Mouse (Mus musculus) ES-Bruce4 (cell line): Measurements from ENCODE around the gene Xlr4b. TPM values are rescaled to one million over a fixed set of nuclear protein-coding genes. Genes with fewer than 3 reads are reported as not detected.
"Not testable (repeated sequence)": the region's sequence is repeated elsewhere in the genome, so short reads cannot be mapped to it uniquely, and the experiment has no call there.

Source experiments
- H3K27ac ChIP-seq: 2 replicates; pipeline ENCODE4 v1.5.1; 2012; ENCODE audit warnings: low read length, inconsistent platforms; ENCODE audit not compliant: insufficient read depth
- H3K27me3 ChIP-seq: 2 replicates; pipeline ENCODE4 v1.6.1; 2012; ENCODE audit warnings: mild to moderate bottlenecking, low read length, inconsistent platforms; ENCODE audit not compliant: control insufficient read depth, poor library complexity, insufficient read depth, severe bottlenecking
- H3K36me3 ChIP-seq: 2 replicates; pipeline ENCODE4 v1.6.1; 2012; ENCODE audit warnings: inconsistent platforms, mild to moderate bottlenecking, low read length, moderate library complexity; ENCODE audit not compliant: control insufficient read depth, poor library complexity, insufficient read depth, severe bottlenecking
- H3K4me1 ChIP-seq: one replicate; pipeline ENCODE4 v1.8.1; 2011; ENCODE audit warnings: low read length; ENCODE audit not compliant: control insufficient read depth, insufficient read depth
- H3K4me3 ChIP-seq: 2 replicates; pipeline ENCODE4 v1.5.1; 2011; ENCODE audit warnings: low read depth, mild to moderate bottlenecking, low read length
- H3K9ac ChIP-seq: 2 replicates; pipeline ENCODE4 v1.6.1; 2012; ENCODE audit warnings: low read depth, mild to moderate bottlenecking, inconsistent platforms; ENCODE audit not compliant: poor library complexity, severe bottlenecking
- H3K9me3 ChIP-seq: replicated peaks from 2 replicates; pipeline ENCODE4 v1.6.1; 2012; ENCODE audit warnings: mild to moderate bottlenecking, low read length, inconsistent platforms; ENCODE audit not compliant: control insufficient read depth, poor library complexity, insufficient read depth, severe bottlenecking
- CTCF ChIP-seq: IDR thresholded peaks from one replicate; pipeline ENCODE4 v1.8.1; 2011; ENCODE audit warnings: low read depth, low read length
- EP300 ChIP-seq: IDR thresholded peaks from 2 replicates; pipeline ENCODE4 v1.6.1; 2011; ENCODE audit warnings: low read depth, low read length; ENCODE audit not compliant: insufficient read depth
- POLR2A ChIP-seq: IDR thresholded peaks from one replicate; pipeline ENCODE4 v1.8.1; 2011; ENCODE audit warnings: low read length; ENCODE audit not compliant: insufficient read depth
- polyA plus RNA-seq: library from polyadenylated mRNA; stranded (reverse); fragments of >200 nt; gene quantifications from 2 replicates; pipeline ENCODE4 v1.2.4, GENCODE M21; 2011; ENCODE audit warnings: low read depth; ENCODE audit not compliant: missing spikeins, insufficient read depth, insufficient read length

Xlr4b gene
- polyA plus RNA-seq, 1 experiment = not detected

DNA sequence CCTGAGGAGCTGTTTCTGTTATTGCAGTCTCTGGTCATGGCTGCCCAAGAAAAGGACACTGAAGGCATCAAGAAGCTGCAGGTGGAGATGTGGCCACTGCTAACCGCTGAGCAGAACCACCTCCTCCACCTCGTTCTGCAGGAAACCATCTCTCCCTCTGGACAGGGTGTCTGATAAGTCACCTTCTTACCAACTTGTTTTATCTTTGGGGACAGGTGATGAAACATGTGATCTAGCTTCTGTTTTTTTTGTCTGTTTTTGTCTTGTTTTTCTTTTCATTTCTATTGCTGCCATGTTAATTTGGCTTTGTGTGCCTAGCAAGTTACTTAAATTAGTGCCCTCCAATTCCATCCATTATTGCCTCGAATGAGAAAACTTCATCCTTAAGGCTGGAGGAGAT is 15.2 kb downstream of the Xlr4b start:
- Histone ChIP-seq H3K4me3 (peak overlapping the region; percentile 65; the same call in 1 of the 2 replicates), H3K4me1 (no peaks in the 10 kb centered on the region), H3K27ac (no peak overlapping the region), H3K9me3 (no peaks in the 10 kb centered on the region), H3K27me3 (no peaks in the 10 kb centered on the region), H3K36me3 (no peaks in the 10 kb centered on the region), H3K9ac (peak overlapping the region; percentile 80; the same call in 1 of the 2 replicates)
- TF ChIP-seq POLR2A (no peak), EP300 (no peak), CTCF (no peak)

DNA sequence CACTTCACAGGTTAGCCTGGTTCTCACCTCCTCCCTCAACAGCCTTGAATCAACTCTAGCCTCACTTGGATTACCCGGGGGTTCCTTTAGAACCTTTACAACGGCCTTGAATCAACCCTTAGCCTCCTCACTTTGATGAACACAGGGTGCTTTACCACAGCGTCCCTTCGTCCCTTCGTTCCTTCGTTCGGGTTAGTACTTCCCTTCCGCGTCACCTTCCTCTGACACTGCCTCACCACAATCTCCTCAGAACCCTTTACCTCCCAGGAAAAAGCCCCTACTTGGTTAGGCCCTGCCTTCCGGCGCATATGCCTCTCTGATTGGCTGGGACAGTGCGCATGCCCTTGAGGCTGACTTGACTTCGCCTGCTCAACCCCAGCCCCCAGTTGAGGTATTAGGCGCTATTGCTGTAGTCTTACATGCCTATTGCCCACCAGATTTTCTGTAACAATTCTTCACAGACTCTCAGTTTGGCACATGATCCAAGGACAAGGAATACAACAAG is 28.7 kb downstream of the Xlr4b start, which contains the start of gene Xlr4c:
Gene Xlr4c, minus strand, starts transcription at position 310 of the 505 bp plus-strand sequence.
- H3K9me3 ChIP-seq, H3K4me3 ChIP-seq, H3K36me3 ChIP-seq, H3K27ac ChIP-seq, H3K27me3 ChIP-seq, H3K4me1 ChIP-seq, H3K9ac ChIP-seq: not testable (repeated sequence)

DNA sequence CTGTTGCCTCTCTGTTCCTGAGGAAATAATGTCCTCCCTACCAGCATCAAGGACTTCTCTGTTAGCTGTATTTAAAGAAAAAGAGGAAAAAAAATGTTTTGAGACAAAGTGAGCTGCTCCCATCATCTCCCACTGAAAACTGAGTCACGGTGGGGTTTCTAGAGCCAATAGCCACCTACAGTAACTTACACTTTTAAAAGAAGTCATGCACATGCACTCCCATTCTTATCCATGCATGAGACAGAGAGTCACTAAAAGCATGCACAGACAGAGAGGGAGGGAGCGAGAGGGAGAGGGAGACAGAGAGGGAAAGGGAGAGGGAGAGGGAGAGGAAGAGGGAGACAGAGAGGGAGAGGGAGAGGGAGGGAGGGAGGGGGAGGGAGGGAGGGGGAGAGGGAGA is 48.3 kb downstream of the Xlr4b start:
- H3K4me3 ChIP-seq, H3K27me3 ChIP-seq, H3K36me3 ChIP-seq, H3K9ac ChIP-seq, H3K4me1 ChIP-seq, H3K27ac ChIP-seq, H3K9me3 ChIP-seq: not testable (repeated sequence)

DNA sequence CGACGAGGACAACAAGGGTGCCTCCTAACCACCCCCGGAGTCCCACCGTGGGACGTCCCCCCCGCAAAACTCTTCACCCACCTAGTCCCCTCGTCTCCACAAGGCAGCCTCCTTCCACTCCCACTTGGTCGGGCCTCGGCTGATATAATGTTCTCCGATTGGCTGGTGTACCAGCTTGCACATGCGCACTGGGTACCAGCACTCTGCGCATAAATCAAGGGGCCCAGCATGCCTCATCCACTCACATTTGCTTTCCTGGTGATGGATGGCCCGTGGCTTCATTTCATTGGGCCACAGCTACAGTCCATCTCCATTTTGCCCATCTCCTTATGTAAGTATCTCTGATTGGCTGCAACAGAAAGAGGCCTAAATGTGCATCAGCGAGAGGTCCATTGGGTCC is 51.1 kb downstream of the Xlr4b start, which contains the start of gene Xlr3c:
Gene Xlr3c, minus strand, starts transcription at position 121 of the 400 bp plus-strand sequence.
- not testable (repeated sequence) for H3K4me1 ChIP-seq, H3K9me3 ChIP-seq, H3K27ac ChIP-seq, H3K36me3 ChIP-seq, H3K4me3 ChIP-seq, H3K9ac ChIP-seq, H3K27me3 ChIP-seq

Other genes with a start within 250 kb of the Xlr4b start
- 18.8 and 20.2 TPM in 2 replicates for gene Zfp185, start 227.0 kb upstream of the Xlr4b start, polyA plus RNA-seq
- 1.4 and 2.3 TPM in 2 replicates for gene Pnma5, start 177.2 kb upstream of the Xlr4b start, polyA plus RNA-seq
- 0.29 TPM in 1 of 2 replicates, not detected in the other for gene Pnma3, start 149.5 kb upstream of the Xlr4b start, polyA plus RNA-seq
- gene Xlr4a, start 131.9 kb upstream of the Xlr4b start, polyA plus RNA-seq = not detected in 2 replicates
- gene Xlr3a, start 117.2 kb upstream of the Xlr4b start, polyA plus RNA-seq = 1.6 TPM in 1 of 2 replicates, not detected in the other
- gene Gm14685, start 97.3 kb upstream of the Xlr4b start, polyA plus RNA-seq = not detected in 2 replicates
- not detected in 2 replicates for gene Xlr5b, start 65.5 kb upstream of the Xlr4b start, polyA plus RNA-seq
- 1.5 and 2.0 TPM in 2 replicates for gene DXBay18, start 64.9 kb upstream of the Xlr4b start, polyA plus RNA-seq
- not detected in 2 replicates for gene Spin2d, start 37.3 kb upstream of the Xlr4b start, polyA plus RNA-seq
- 0.21 TPM in 1 of 2 replicates, not detected in the other for gene Xlr3b, start 22.1 kb upstream of the Xlr4b start, polyA plus RNA-seq
- 2.5 and 3.8 TPM in 2 replicates for gene F8a, start 14.0 kb downstream of the Xlr4b start, polyA plus RNA-seq
- 0.75 TPM in 1 of 2 replicates, not detected in the other for gene Xlr4c, start 28.8 kb downstream of the Xlr4b start, polyA plus RNA-seq
- 0.69 TPM in 1 of 2 replicates, not detected in the other for gene Xlr3c, start 51.1 kb downstream of the Xlr4b start, polyA plus RNA-seq
- gene Xlr5a, start 78.6 kb downstream of the Xlr4b start, polyA plus RNA-seq = not detected in 2 replicates
- gene Xlr5c, start 78.6 kb downstream of the Xlr4b start, polyA plus RNA-seq = not detected in 2 replicates
- gene Gm45015, start 122.5 kb downstream of the Xlr4b start, polyA plus RNA-seq = not detected in 2 replicates
- 19.1 and 20.2 TPM in 2 replicates for gene Zfp275, start 128.3 kb downstream of the Xlr4b start, polyA plus RNA-seq
- gene Gm18336, start 184.4 kb downstream of the Xlr4b start, polyA plus RNA-seq = 0.73 TPM in 1 of 2 replicates, not detected in the other
- gene Zfp92, start 196.8 kb downstream of the Xlr4b start, polyA plus RNA-seq = 0.12 TPM in 1 of 2 replicates, not detected in the other
- not detected in 2 replicates for gene Trex2, start 221.0 kb downstream of the Xlr4b start, polyA plus RNA-seq
- gene Haus7, start 244.7 kb downstream of the Xlr4b start, polyA plus RNA-seq = 26.2 and 26.3 TPM in 2 replicates